Mouse (Mus musculus) frontal cortex, postnatal 14 days (tissue): ENCODE data around the gene Slc9a3.

Experiments
- DNase-seq, 2 experiments: peaks; one replicate each; pipeline ENCODE4 v3.0.0; 2022; ENCODE audit warnings: low spot score in 2 of 2

Gene Slc9a3

GRCm38 (mm10) chr13:74121141-74121602 is at the start of gene Slc9a3:
TSS of gene Slc9a3 (plus strand) at chr13:74121457.
- no peak for DNase-seq

DNA sequence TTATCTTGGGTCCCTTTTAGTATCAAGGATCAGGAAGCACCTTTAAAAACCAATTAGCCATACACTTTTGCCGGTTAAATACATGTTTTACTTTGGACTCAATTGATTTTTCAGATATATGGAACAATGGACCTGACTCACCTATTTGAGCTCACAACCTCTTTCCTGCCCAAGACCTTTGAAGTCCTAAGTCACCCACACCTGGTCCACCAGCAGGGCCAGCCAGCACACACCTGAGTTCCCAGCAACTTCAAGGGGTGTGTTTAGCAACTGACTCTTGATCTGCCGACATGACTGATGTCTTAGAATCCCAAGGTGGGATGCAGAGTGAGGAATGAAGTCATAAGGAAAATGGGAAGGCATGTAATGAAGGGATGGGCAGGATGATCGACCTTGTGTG is 49.5 kb upstream of the Slc9a3 start:
- DNase-seq, result no peak

DNA sequence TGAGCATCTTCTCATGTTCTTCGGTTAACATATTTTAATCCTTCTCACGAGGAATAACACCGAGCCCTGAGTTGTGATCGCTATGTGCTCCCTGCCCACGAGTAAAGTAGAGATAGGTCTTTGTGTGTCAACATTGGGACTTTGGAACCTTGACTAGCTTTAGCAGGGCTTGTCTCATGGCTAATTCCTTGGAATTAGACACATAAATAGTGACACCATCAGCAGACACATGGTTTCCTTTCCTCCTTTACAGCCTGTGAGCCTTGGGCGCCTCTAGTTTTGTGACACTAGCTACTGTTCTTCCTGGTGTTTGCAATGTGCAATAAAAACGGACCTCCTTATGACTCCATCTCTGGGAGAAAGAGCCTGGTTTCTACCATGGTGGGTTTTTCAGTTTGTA is 47.9 kb upstream of the Slc9a3 start:
- DNase-seq, result no peak

- no peak for DNase-seq
Observed at GRCm38 (mm10) chr13:74090265-74090664, 31.0 kb upstream of the Slc9a3 start.

DNA sequence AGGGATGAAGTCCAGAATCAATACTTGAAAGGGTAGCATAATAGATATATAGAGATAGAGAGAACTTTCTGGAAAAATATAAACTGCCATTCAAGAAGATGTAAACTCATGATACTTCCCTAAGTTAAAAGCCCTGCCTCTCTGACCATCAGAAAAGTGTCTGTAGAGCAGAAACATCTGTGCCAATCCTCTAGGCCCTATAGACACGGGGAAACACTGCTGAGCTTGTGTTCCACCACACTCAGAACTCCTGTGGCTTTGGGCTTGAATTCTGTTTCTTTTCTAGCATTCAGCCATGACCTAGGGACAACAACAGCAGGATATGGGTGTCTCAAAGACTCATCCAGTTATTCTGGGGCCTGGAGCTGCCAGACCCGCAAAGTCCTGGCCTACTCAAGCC is 25.3 kb upstream of the Slc9a3 start:
- no peak for DNase-seq

DNA sequence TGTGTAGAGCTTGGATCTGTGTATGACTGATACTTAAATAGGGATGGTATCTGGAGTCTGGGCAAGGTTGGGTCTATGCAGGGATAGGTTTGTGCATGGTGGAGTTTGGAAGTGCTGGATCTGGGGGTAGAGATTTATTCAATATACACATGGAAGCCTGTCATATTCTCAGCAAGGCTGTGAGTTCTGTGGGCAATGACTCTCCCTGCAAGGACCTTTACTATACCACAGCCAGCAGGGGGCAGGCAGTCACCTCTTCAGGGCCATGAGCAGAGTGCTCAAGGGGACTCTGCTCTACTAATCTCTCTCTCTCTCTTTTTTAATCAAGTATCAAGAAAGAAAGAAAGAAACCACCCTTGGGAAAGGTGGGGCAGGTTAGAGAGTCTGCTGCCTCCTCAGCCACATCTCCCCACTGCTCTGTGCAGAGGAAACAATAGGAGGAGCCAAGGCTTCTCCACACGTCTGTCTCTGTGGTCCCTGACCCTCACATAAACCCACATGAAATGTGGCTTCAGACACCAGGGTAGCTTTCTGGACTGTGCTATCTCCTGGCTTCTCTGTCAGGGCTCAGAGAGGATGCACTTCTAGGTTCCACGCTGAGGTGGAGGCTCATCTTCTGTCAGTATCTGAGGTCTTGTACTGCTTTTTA is 24.4 kb upstream of the Slc9a3 start:
- peak; percentile 18 to 46 for DNase-seq

DNA sequence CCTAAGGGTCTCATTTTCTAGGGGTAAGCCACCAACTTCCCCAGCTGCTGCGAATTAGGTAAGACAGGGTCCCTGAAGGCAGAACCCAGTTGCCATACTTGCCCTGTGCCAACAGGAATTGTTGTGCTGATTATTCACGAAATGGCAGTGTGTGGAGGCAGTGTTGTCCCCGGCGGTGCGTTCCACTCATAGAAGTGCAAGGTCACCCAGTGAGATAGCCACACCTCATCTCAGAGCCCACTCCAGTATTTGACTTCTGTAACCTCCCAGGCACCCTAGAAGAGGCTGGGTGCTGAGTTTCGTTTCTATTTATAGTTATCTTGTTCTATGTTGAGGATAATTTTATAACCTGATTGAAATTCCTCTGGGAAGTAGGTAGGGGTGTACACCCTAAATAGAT is 22.3 kb upstream of the Slc9a3 start:
- DNase-seq, result no peak

DNA sequence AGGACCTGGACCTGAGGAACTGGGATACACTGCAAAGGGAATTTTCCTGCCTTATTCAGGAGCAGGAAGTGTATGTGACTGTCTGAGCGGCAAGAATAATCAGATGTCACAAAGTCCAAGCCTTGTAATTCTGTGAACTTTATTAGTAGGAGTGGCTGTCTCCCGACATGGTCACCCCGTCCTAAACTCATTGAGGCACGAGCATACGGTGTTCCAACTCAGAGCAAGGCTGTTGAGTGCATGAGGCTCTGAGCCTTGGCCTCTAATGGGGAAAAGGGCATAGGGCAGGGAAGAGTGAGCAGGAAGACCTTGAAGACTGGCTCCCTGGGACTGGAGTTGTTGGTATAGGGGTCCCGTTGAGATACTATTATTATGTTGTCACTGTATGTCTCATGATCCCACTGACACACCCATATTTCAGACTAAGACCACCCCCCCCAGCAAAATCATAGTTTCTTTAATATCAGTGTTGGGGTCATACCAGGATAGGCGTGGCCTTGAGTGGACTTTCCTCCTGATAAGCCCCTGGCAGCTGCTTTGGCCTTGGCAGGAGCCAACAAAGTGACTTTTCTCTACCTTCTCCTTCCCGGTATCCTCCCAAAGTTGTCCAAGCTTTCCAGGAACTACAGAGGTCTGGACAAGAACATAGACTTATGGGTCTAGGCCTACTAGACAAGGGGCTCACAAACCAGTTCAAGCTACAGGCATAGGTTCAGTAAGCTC is 19.0 kb upstream of the Slc9a3 start:
- DNase-seq, result no peak

DNA sequence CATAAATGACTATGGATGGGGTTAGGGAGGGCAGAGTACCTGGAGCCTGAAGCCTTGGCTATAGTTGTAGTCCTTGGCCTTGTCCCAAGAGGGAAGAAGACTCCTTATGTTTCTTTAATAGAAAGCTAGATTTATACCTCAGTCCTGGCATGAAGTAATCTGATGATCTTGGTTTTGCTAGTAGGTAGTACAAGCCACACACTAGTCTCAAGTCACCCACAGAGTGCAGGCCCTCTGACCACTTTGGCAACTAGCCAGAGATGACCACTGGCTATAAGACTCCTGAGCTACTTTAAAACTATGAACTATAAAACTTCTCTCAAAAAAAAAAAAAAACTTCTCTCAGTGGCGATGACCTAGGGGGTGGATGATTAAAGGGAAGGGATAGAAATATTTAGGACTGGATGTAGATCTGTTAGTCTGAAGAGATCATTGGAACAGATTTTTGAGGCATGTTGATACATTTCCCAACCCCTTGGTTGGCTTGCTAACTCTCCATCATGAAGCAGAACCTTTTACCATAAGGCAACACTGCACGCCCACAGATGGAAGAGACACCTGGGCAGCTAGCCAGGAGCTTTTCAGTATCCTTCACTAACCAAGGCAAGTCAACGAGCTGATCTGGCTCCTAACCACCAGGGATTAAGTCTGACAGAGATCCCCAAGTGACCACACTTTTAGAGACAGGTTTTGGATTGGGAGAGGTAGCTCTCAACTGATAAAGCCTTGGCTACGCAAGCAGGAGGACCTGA is 18.2 kb upstream of the Slc9a3 start:
- no peak for DNase-seq

- no peak for DNase-seq
Observed at GRCm38 (mm10) chr13:74104417-74104816, 16.8 kb upstream of the Slc9a3 start.

DNA sequence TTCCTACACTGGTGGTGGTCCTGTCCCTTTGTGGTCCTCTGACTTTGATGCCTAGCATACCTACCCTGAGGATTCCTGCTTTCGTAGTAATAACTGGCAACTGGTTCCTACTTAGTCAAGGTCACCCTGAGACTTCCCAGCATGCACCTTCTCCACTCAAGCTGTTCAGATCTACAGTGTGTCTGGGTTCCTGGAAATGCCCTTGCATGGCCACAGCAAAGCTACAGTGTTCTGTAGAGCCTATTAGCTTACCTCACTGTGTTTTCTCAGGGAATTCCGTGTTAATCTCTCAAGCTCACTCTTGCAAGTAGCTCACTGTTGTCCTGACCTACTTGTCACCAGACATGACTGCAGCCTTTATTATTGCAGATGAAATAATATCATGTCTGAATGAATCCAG is 13.8 kb upstream of the Slc9a3 start:
- DNase-seq, result no peak

GRCm38 (mm10) chr13:74112593-74112992 is 8.7 kb upstream of the Slc9a3 start:
- DNase-seq, result no peak

- DNase-seq, result no peak
Observed at GRCm38 (mm10) chr13:74113626-74114191, 7.5 kb upstream of the Slc9a3 start.

GRCm38 (mm10) chr13:74121795-74122330 is 606 bp downstream of the Slc9a3 start:
- no peak for DNase-seq

GRCm38 (mm10) chr13:74122632-74123031 is 1.4 kb downstream of the Slc9a3 start:
- DNase-seq, result no peak

GRCm38 (mm10) chr13:74127571-74127970 is 6.3 kb downstream of the Slc9a3 start:
- DNase-seq, result no peak

DNA sequence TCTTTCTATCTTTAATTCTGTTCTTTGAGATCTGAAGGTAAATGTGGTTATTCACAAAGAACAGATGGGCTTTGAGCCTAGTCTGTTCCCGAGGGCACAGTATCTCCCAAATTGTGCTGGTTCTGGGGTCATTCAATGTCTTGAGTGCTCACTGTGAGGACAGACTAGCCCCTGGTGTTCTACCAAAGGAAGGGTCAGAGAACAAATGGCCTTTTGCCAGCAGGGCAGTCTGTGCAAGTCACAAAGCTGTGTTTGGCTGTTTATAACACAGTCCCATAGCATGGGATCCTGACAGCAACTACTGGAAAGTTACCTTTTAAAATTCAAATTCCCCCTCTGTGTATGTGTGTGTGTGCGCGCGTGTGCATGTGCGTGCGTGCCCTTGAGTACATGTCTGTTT is 8.7 kb downstream of the Slc9a3 start:
- no peak for DNase-seq

GRCm38 (mm10) chr13:74138906-74139647 is 17.8 kb downstream of the Slc9a3 start:
- DNase-seq, result no peak

DNA sequence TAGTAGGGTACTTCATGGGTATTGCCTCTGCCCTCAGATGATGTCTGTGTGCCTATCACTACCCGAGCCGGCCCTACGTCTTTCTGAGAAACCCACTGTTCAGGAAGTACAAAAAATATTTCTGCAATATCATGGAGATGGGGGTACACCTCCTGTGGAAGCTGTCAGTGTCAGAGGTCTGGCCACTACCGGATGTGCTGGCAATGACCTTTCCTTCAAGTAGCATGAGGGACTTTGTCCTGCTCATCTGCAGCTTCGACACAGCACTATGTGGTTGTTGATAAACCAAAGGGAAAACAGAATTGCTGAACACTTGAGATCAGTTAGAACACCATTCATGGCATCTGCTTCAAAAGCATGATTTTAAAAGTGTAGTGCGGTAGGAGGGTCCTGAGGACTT is 19.5 kb downstream of the Slc9a3 start:
- DNase-seq, result no peak

- no peak for DNase-seq
Observed at GRCm38 (mm10) chr13:74143282-74143681, 22.0 kb downstream of the Slc9a3 start.

- no peak for DNase-seq
Observed at GRCm38 (mm10) chr13:74144120-74144884, 23.0 kb downstream of the Slc9a3 start.
